Mouse (Mus musculus): Measurements from ENCODE around the gene Sez6l. TPM values are rescaled to one million over a fixed set of nuclear protein-coding genes. Genes with fewer than 3 reads are reported as not detected.

The Sez6l gene
- total RNA-seq, 1 experiment = 0.13 TPM

DNA sequence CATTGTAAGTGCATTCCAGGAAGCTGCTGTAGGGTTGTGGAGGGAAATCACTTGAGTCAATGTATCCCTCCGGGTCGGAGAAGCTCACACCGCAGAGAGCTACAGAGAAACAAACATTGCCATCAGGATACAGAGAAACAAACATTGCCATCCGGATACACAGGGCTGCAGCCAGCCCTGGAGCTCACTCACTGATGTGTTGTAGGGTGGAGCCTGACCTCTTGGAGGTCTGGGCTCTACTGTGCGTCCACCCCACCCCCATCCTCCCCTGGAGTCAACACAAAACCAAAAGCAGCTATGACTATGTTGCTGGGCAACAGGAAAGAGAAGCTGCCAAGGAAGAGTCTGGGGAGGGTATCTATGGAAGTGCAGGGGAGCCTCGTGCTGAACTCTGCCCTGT is 103.5 kb downstream of the Sez6l start:
- no peaks in the 10 kb centered on the region for H3K9me3 ChIP-seq (ENCODE audit: control insufficient read depth, insufficient read depth, low read depth, low read length)
- H3K9ac ChIP-seq (ENCODE audit: insufficient read depth, low read depth, low read length, poor library complexity, severe bottlenecking) = no peak overlapping the region
- H3K4me3 ChIP-seq (ENCODE audit: insufficient read depth in 1 of 2, low read depth in 1 of 2, low read length in 2 of 2, poor library complexity in 1 of 2, severe bottlenecking in 1 of 2) = no peak overlapping the region
- peaks cover 0 to 5% of the 10 kb centered on the region in 2 experiments; a peak in 1 of 4 replicates for H3K4me1 ChIP-seq (ENCODE audit: control insufficient read depth in 2 of 2, insufficient read depth in 2 of 2, low read length in 2 of 2, poor library complexity in 1 of 2)
- H3K27ac ChIP-seq (ENCODE audit: insufficient read depth, low read depth, low read length, poor library complexity, severe bottlenecking) = no peak overlapping the region
- TF ChIP-seq MAFK (IDR thresholded peaks at IDR 0.05; ENCODE audit: insufficient read depth, low read depth, low read length) = no peak
- no peak for TF ChIP-seq ZNF384 (IDR thresholded peaks at IDR 0.05; ENCODE audit: low read depth, low read length)
- TF ChIP-seq ZC3H11A (IDR thresholded peaks at IDR 0.05; ENCODE audit: borderline replicate concordance, low read depth, low read length) = no peak
- TF ChIP-seq CHD2 (IDR thresholded peaks at IDR 0.05; ENCODE audit: low read depth, low read length) = no peak
- no peaks in the 10 kb centered on the region for H3K36me3 ChIP-seq (ENCODE audit: control insufficient read depth, insufficient read depth, low read length, poor library complexity, severe bottlenecking)
- no peak for DNase-seq (ENCODE audit: low read depth, low spot score)
- in situ Hi-C loops (cut with MboI; ENCODE audit: low sequenced_read_pairs in 2 of 2, unreplicated experiment in 2 of 2) = loop anchor here in 1 of 2 experiments (25.0 kb wide), 1 partner anchor 589 kb away; the partner anchor contains the start of gene Crybb2

DNA sequence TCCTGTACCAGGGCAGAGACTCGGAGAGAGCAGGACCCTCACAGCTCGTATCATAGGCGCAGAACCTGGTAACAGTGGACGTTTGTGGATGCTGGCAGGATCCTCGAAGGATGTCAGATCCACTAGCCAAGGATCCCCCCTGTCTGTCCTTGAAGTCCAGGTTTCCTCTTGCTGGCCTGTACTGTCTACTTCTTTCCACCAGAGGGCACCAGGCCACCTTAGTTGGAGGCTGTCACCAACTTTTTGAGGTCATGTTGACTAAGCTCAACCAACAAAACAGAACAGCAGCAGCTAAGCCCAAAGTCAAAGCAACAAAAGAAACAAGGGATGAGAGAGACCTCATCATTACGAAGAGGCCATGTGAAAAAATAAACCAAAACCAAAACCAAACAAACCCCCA is 106.8 kb downstream of the Sez6l start:
- no peak overlapping the region for H3K9ac ChIP-seq (ENCODE audit: insufficient read depth, low read depth, low read length, poor library complexity, severe bottlenecking)
- no peaks in the 10 kb centered on the region for H3K9me3 ChIP-seq (ENCODE audit: control insufficient read depth, insufficient read depth, low read depth, low read length)
- TF ChIP-seq MAFK (IDR thresholded peaks at IDR 0.05; ENCODE audit: insufficient read depth, low read depth, low read length) (no peak), ZC3H11A (IDR thresholded peaks at IDR 0.05; ENCODE audit: borderline replicate concordance, low read depth, low read length) (0 out of 2 replicates have a peak, but pooled peaks have one; percentile 26), ZNF384 (IDR thresholded peaks at IDR 0.05; ENCODE audit: low read depth, low read length) (no peak), HCFC1 (IDR thresholded peaks at IDR 0.05; ENCODE audit: borderline replicate concordance, insufficient read depth, low read length) (no peak)
- DNase-seq (ENCODE audit: low read depth, low spot score) = no peak
- no peaks in the 10 kb centered on the region for H3K36me3 ChIP-seq (ENCODE audit: control insufficient read depth, insufficient read depth, low read length, poor library complexity, severe bottlenecking)
- in situ Hi-C loops (cut with MboI; ENCODE audit: low sequenced_read_pairs in 2 of 2, unreplicated experiment in 2 of 2) = loop anchor here in 1 of 2 experiments (25.0 kb wide), 1 partner anchor 592 kb away; the partner anchor contains the start of gene Crybb2
- no peak overlapping the region for H3K4me3 ChIP-seq (ENCODE audit: insufficient read depth in 1 of 2, low read depth in 1 of 2, low read length in 2 of 2, poor library complexity in 1 of 2, severe bottlenecking in 1 of 2)
- peaks cover 0 to 5% of the 10 kb centered on the region in 2 experiments; a peak in 1 of 4 replicates for H3K4me1 ChIP-seq (ENCODE audit: control insufficient read depth in 2 of 2, insufficient read depth in 2 of 2, low read length in 2 of 2, poor library complexity in 1 of 2)
- H3K27ac ChIP-seq (ENCODE audit: insufficient read depth, low read depth, low read length, poor library complexity, severe bottlenecking) = no peak overlapping the region

DNA sequence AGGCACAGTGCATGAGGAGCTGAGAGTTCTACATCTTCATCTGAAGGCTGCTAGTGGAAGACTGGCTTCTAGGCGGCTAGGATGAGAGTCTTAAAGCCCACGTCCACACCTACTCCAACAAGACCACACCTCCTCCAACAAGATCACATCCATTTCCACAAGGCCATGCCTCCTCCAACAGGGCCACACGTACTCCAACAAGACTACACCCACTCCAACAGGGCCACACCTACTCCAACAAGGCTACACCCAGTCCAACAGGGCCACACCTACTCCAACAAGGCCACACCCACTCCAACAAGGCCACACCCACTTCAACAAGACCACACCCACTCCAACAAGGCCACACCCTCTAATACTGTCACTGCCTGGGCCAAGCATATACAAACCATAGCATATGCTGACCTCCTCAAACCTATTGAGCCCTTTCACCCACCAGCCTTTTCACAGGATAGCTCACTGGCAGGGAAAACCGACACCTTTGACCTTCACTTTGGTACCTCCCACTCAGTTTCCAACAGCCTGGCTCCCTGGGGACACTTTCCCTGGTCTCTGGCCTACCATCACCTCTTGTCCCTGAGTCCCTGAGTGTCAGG is 107.9 kb downstream of the Sez6l start:
- H3K9ac ChIP-seq (ENCODE audit: insufficient read depth, low read depth, low read length, poor library complexity, severe bottlenecking) = no peak overlapping the region
- H3K4me3 ChIP-seq (ENCODE audit: insufficient read depth in 1 of 2, low read depth in 1 of 2, low read length in 2 of 2, poor library complexity in 1 of 2, severe bottlenecking in 1 of 2) = no peak overlapping the region
- H3K9me3 ChIP-seq (ENCODE audit: control insufficient read depth, insufficient read depth, low read depth, low read length) = no peaks in the 10 kb centered on the region
- DNase-seq (ENCODE audit: low read depth, low spot score) = no peak
- no peak for TF ChIP-seq HCFC1 (IDR thresholded peaks at IDR 0.05; ENCODE audit: borderline replicate concordance, insufficient read depth, low read length)
- TF ChIP-seq CHD2 (IDR thresholded peaks at IDR 0.05; ENCODE audit: low read depth, low read length) = no peak
- no peak for TF ChIP-seq ZNF384 (IDR thresholded peaks at IDR 0.05; ENCODE audit: low read depth, low read length)
- TF ChIP-seq MAFK (IDR thresholded peaks at IDR 0.05; ENCODE audit: insufficient read depth, low read depth, low read length) = no peak
- no peak for TF ChIP-seq ZC3H11A (IDR thresholded peaks at IDR 0.05; ENCODE audit: borderline replicate concordance, low read depth, low read length)
- H3K27ac ChIP-seq (ENCODE audit: insufficient read depth, low read depth, low read length, poor library complexity, severe bottlenecking) = no peak overlapping the region
- H3K36me3 ChIP-seq (ENCODE audit: control insufficient read depth, insufficient read depth, low read length, poor library complexity, severe bottlenecking) = no peaks in the 10 kb centered on the region
- in situ Hi-C loops (cut with MboI; ENCODE audit: low sequenced_read_pairs in 2 of 2, unreplicated experiment in 2 of 2) = loop anchor here in 1 of 2 experiments (25.0 kb wide), 1 partner anchor 593 kb away; the partner anchor contains the start of gene Crybb2
- H3K4me1 ChIP-seq (ENCODE audit: control insufficient read depth in 2 of 2, insufficient read depth in 2 of 2, low read length in 2 of 2, poor library complexity in 1 of 2) = peaks cover 0 to 2% of the 10 kb centered on the region in 2 experiments; a peak in 1 of 4 replicates

DNA sequence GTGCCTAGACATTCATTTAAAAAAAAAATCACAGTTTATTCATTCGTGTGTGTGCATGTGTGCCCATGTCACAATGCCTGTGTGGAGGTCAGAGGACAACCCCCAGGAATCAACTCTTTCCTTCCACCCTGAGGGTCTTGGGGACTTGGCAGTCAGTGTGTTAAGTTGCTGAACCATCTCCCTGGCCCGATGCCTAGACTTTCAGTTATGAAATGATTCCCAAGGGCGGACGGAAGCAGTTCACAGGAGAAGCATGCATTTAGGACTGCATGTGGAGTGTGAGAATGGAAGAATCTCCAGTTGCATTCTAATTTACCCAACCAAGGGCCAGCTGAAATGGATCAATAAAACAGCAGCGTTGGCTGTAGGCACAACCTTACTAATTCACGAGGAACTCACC is 110.7 kb downstream of the Sez6l start:
- Histone ChIP-seq H3K9ac (ENCODE audit: insufficient read depth, low read depth, low read length, poor library complexity, severe bottlenecking) (no peak overlapping the region), H3K4me1 (ENCODE audit: control insufficient read depth in 2 of 2, insufficient read depth in 2 of 2, low read length in 2 of 2, poor library complexity in 1 of 2) (no peaks in the 10 kb centered on the region), H3K4me3 (ENCODE audit: insufficient read depth in 1 of 2, low read depth in 1 of 2, low read length in 2 of 2, poor library complexity in 1 of 2, severe bottlenecking in 1 of 2) (no peak overlapping the region), H3K36me3 (ENCODE audit: control insufficient read depth, insufficient read depth, low read length, poor library complexity, severe bottlenecking) (no peaks in the 10 kb centered on the region), H3K27ac (ENCODE audit: insufficient read depth, low read depth, low read length, poor library complexity, severe bottlenecking) (no peak overlapping the region), H3K9me3 (ENCODE audit: control insufficient read depth, insufficient read depth, low read depth, low read length) (no peaks in the 10 kb centered on the region)
- no peak for TF ChIP-seq CHD2 (IDR thresholded peaks at IDR 0.05; ENCODE audit: low read depth, low read length)
- no peak for TF ChIP-seq ZNF384 (IDR thresholded peaks at IDR 0.05; ENCODE audit: low read depth, low read length)
- TF ChIP-seq ZC3H11A (IDR thresholded peaks at IDR 0.05; ENCODE audit: borderline replicate concordance, low read depth, low read length) = no peak
- no peak for TF ChIP-seq MAFK (IDR thresholded peaks at IDR 0.05; ENCODE audit: insufficient read depth, low read depth, low read length)
- no peak for TF ChIP-seq HCFC1 (IDR thresholded peaks at IDR 0.05; ENCODE audit: borderline replicate concordance, insufficient read depth, low read length)
- in situ Hi-C loops (cut with MboI; ENCODE audit: low sequenced_read_pairs in 2 of 2, unreplicated experiment in 2 of 2) = loop anchor here in 1 of 2 experiments (25.0 kb wide), 1 partner anchor 596 kb away; the partner anchor contains the start of gene Crybb2
- DNase-seq (ENCODE audit: low read depth, low spot score) = no peak

All from ES-E14 (cell line).